Mouse (Mus musculus) layer of hippocampus, adult 18-20 months (tissue): ENCODE data around the gene Stra6. TPM values are rescaled to one million over a fixed set of nuclear protein-coding genes. Genes with fewer than 3 reads are reported as not detected.

Experiments used
- DNase-seq, 2 experiments: peaks; one replicate each; pipeline ENCODE4 v3.0.0; 2022; ENCODE audit warnings: low spot score in 2 of 2
- total RNA-seq, 2 experiments: library from RNA; stranded (reverse); gene quantifications; 2 replicates each; pipeline ENCODE4 v1.2.3; 2021

The Stra6 gene
- total RNA-seq, 2 experiments from 2014 or later: 18.2 to 18.4 TPM

DNA sequence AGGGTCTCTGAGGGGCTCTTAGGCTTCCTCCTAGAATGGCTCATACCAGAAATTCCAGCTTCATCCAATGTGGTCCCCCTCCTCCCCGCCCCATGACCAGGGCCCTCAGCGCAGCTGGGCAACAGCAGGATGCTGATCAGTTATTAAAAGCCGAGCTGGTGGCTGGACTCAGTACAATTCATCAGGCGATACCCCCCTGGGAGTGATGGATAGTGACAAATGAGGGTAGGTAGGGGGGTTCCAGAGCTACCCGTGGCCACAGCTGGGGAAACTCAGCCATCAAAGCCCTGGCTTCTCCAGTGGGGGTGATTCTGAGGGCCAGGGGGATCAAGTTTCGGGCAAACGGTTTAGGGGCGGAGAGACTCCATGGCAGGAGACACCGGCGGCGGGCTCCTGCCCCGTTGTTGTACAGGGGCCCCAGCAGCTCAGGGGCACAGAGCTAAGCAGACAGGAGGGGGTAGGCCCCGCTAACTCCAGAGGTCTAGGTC is 65.4 kb downstream of the Stra6 start:
- DNase-seq: no peak

DNA sequence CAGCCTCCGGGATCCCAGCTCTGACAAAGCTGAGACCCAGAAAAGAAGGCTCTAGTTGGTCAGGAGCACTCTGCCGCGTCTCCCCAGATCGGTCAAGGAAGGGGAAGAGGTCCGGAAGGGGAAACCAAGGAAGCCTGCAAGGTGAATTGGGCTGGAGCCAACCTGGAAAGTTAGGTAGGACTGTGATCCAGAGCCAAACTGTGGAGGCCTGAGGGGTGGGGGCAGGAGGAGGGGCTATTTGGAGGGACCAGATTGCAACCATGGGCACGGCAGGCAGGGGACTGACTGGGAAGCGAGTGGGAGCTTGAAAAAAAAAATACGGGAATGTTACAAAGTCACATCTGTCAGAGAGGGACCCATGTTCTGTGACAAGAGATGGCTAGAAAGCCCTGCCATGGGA is 65.9 kb downstream of the Stra6 start:
- DNase-seq: no peak

DNA sequence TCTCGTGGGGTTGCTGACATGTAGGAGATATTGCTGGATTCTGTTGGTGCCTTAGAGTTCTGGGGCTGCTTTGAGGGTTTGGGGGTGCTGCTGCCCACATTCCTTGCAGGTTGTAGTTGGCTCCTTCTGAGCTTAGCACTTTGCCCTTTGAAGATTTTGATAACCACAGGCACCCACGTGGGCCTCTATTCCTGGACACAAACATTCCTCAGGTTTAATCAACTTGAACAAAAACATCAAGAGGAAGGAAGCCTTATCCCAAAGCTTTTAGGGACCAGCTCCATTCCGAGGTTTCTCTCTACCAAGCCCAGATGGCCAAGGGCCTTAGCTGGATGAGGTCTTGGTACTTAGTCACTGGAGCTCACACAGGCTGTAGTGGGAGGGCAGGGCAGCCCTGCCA is 67.3 kb downstream of the Stra6 start:
- DNase-seq: no peak

DNA sequence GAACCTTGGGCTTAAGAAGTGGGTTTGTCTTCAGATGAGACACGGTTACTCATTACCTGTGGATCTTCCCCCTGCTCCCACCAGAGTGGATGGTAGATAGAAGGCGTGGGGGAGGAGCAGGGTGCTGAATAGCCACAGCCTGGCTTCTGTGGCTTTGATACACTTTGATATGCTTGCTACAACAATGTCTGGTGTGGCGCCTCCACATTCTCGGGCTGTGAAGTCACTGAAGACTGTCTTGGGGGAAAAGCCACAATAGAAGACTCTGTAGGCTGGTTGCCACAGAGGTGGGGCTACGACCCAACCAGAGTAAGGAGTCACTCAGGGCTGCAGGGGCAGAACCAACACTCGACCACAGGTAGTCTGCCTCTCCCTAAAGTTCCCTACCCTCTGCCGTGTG is 68.1 kb downstream of the Stra6 start:
- DNase-seq: no peak

DNA sequence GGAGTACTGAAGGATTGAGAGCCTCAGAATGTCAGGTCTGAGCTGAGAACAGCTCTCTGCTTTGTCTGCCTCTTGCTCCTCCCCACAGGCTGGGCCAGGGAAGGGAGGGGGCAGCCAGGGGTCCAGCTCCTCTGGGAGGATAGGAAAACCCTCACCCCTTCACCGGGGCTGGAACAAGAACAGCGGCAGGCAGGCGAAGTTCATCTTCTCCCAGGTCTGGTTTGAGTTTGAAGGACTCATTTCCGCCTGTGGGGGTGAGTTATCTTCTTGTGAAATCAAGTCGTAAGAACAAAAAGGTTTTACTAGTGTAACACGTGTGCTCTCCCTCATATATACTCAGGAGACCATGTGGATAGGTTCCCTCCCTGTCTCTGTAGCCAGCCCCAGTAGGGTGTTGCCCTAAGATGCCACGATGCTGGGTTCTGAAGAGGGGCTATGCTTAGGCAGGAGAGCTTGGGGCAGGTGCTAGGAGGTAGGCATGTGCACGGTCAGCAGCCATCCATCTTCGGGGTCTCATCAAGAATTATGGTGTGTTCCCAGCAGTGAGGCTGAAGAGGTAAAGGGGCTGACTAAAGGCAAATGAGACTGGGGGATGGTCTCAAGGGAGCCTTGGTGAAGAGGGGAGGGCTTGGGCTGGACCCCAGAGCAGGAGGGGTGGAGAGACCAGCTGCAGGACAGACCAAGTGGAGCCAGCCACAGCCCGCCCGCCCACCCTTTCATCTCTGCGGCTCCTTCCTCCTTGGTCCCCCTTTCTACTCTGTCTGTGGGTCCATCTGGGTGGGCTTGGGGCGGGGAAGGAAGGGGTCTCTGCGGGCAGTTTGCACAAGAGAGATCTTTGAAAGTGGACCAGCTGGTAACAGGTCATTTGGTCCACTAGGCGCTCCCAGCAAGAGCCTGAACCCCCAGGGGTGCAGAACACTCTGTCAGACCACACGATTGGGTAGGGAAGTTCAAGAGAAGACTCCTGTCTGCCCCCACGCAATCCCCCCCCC is 70.6 kb downstream of the Stra6 start:
- no peak for DNase-seq

DNA sequence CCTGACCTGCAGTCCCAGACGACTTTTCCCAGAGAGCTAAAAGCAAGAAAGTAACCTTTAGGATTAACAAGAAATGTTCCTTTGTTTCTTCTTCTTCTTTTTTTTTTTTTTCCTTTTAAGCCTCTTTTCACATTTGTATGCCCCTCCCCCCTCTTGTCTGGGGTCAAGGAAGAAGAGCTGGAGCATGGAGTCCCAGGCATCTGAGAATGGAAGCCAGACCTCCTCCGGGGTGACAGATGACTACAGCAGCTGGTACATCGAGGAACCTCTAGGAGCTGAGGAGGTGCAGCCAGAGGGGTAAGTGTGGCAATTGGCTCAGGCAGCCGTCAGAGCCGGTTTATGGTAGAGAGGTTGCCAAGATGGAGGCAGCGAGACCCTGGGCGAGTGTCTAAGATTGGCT is 71.3 kb downstream of the Stra6 start:
- DNase-seq: no peak

DNA sequence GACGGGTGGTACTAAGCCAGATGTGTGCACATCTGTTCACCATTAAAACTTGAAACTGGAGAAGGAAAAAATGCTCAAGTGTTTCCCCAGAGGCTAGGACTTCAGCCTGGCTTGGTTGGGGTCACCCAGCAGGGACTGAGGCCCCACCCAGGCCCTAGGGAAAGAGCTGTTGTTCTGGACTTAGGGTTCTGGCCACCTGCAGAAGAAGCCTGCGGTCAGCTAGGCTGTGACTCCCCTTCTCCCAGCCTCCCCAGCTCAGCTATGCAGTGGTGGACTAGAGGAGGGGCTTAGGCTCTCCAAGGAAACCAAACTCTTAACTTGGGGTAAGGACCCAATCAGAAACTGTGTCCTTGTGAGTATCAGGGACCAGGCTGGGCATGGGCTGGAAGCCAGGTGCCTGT is 72.3 kb downstream of the Stra6 start:
- no peak for DNase-seq

DNA sequence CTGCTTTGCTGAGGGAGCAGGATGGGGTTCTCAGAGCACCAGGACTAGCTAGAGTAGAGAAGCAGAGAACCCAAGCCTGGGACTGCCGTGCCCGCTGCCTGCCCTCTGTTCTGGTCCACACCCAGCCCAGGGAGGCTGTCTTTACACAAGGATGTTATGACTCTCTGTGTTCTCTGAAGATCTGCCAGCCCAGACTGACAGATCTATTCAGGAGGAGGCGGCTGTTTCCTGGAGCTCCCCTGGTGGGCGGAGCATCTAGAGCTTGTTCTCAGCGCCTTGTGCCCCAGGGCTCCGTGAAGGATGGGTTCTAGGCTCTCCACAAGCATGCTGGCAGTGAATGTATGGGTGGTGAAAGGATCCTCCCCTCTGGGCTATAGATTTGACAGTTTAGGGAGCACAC is 76.4 kb downstream of the Stra6 start:
- peak; percentile 47 to 79 for DNase-seq

DNA sequence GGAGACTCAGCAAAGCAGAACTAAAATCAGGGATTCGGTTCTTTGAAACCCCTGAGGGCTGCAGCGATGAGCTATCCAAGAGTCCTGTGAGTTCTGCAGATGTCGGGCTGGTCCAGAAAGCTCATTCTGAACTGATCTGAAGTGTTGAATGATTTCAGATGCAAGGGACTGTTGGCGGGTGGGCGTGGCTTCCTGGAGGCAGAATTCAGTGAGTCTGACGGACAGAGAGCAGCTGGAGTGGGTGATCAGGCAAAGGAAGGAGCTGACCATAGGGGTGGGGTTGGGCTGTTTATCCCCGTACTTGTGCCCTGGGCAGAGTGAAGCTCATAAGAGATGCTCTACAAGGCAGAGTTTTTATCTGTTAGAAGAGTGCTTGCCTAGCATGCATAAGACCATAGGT is 79.8 kb downstream of the Stra6 start:
- no peak for DNase-seq

DNA sequence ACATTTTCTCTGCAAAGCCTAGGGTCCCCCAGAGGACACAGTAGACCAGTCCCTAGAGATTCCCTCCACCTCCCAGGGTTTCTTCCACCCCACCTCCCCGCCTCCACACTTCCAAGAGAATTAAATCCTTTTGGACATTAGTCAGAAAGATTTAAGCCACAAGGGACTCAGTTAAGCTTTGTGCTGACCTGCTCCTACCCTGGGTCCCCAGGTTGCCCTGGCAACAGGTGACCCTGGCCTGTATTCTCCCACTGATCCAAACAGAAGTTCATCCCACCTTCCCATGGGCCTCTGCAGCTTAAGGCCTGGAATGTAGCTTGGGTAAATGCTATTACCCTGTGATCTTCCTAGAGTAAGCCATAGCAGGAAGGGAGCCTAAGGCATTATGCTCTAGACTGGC is 81.1 kb downstream of the Stra6 start:
- no peak for DNase-seq

DNA sequence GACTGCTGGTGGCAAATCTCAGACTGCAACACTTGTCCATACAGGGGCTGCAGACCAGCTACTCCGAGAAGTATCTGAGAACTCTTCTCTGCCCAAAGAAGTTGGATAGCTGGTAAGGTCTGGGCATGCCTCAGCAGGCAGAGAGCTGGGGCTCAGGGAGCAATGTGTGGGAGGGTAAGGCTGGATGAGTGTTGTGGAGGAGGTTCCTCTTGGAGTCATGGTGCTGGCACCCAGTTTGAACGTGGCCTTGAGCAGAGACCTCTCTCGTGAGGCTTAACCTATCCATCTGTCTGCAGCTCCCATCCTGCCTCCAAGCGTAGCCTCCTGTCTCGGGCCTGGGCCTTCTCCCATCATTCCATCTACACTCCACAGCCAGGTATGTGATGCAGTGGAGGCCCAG is 81.8 kb downstream of the Stra6 start:
- DNase-seq: no peak

DNA sequence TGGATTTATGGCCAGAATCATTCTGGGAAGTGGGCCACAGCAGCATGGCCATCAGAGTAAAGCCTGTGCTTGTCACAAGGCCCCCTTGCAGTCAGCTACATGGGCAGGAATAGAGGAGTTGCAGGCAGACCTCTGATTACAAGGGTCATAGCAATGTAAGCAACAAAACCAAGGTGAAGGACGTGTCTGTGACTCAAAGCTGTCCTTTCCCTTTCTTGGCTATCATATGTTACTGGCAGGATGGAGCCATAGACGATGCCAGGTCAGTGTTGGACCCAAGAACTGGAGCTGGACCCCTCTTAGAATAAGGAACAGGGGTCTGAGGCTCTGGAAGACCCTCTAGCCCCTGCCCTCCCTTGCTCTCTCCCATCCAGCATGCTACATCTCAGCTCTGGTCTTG is 85.2 kb downstream of the Stra6 start:
- DNase-seq: no peak

DNA sequence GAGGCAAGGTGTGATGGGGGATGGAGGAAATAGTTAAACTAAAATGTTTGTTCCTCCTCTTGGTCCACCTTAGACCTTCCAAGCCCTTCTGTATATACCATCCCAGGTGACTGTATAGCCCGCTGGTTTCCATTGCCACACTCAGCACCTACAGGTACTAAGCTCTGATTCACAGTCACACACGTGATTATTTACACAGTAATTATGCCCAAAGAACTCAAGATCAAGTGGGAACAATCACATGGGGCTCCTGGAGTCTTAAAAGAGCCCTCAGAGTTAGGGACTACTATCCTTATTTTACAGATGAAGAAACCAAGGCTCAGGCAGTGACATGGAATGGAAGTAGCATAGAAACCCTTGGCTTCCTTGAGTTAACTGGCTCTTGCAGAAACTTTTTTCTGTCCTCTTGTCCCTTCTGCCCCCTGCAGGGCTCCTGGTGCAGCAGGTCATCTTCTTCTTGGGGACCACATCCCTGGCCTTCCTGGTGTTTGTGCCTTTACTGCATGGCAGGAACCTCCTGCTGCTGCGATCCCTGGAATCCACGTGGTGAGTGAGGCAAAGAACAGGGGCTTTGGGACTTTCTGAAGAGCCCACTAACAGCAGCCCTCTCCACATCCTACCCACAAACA is 87.3 kb downstream of the Stra6 start:
- DNase-seq: no peak

DNA sequence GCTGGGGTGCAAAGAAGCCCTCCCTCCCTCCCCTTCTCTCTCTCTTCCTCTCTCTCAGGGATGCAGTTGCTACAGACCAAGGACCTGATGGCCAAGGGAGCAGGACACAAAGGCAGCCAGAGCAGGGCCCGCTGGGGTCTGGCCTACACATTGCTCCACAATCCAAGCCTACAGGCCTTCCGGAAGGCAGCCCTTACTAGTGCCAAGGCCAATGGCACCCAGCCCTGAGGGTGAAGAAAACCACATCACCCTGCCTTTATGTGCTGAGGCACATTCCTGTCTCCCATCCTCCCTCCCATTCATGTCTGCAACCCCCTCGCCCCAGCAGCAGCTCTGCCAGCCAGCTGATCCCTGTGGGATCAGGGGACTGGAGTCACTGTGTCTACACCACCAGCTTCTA is 89.5 kb downstream of the Stra6 start:
- no peak for DNase-seq

DNA sequence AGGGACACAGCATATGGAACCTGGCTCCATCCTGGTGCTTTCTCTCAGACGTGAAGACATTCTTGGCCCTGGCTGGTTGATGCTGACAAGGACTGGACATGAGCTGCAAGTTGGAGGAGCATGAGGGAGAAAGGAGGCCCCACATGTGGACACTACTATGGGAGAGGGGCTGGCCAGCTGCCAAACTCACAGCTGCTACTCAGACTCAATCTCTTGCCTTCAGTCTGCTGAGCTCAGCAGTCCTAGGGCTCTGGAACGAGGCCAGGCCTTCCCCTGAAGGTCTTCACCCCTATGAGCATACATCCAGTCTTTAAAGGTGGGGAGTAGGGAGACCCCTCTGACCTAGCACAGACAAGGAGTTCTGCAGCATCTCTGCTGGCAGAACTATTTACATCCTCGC is 91.8 kb downstream of the Stra6 start:
- DNase-seq: no peak

DNA sequence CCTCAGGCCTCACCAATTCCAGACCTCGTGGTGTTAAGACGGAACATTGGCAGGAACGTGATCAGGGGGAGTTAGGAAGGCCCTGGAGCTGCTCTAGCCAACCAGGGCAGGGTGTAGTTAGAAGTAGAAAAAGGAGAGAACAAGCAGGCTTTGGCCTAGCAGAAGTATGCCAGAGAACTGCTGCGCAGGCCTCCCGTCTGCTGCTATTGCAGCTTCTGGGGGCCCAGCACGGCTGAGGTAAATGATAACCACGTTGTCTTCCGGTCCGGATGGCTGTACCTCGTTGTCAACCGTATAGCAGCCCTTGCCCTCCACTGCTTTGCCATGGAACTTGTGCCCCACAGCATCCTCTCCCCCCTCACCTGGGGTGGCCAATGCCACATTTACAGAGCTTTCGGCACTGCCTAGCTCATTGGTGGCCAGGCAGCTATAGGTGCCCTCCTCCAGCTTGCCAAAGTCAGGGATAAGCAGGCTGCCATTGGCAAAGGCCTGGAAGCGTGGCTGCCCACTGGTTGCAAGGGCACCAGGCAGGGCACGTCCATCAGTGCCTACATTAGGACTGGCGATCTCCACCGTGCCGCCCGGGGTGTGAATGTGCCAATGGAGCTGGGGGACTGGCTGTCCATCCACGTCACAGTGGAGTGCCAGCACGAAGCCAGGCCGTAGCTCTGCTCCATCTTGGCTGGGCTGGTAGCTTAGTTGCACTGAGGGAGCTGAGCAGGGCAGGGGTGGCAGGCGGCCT is 93.4 kb downstream of the Stra6 start:
- DNase-seq: no peak

DNA sequence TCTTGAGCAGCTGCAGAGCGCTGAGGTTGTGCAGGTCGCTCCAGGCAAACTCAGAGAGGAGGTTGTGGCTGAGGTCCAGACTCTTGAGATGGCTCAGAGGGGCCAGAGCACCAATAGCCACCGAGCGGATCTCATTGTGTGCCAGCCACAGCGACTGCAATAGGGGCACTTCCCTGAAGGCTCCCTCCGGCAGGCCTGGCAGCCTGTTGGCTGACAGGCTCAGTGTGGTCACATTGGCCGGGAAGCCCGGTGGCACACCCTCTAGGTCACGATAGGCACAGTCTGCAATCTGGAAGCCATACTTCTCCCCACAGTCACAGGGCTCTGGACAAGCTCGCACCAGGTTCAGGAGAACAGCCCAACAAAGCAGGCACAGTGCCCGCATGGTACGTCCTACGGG is 94.2 kb downstream of the Stra6 start:
- no peak for DNase-seq

DNA sequence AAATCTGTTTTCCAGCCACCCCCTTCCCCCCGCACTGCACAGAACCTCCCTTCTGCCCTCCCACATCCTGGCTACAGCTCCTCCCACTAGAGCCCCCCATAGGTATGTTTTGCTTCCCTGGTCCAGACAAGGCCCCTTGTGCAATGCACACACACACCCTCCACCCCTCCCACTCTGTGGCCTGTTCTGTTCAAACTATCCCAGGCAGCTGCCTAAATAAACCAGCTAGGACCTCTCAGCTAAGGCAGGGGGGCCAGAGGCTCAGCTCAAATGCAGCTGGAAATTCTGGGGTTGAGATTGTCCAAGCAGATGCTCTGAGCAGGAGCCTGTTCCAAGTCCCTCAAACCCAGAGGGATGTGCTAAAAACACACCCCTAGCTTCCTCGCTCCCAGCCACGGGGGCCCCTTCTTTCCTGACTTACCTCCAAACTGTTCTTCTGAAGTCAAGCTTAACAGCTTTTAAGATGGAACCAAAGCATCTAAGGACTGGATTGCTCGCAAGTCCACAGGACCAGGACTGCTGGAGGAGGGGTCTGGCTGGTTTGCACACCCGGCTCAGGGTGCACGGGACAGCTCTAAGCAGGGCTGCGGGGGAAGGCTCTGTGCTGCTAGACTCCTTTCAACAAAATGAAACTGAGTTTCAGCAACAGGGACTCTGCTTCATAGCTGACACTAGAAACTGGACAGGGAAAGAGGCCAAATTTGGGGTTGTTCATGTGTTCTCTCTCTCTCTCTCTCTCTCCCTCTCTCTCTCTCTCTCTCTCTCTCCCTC is 95.1 kb downstream of the Stra6 start:
- DNase-seq: no peak

DNA sequence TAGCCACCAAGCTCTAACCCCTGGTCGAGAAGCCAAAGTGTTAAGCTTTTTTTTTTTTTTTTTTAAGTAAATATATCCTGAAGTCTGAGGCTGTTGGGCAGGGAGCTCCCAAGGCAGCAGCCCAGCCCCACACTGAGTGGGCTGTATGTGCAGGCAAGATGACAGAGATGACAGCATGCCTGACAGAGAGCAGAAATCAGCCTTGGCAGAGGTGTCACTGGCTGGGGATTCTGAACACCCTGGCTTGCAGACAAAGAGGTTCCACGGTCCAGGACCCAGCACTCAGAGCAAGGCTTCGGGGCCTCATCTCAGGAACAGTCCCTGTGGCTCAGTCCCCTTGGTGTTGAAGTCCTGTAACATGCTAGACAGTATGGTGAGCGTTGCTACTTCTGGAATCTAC is 96.3 kb downstream of the Stra6 start:
- peak; percentile 51 to 73 for DNase-seq

DNA sequence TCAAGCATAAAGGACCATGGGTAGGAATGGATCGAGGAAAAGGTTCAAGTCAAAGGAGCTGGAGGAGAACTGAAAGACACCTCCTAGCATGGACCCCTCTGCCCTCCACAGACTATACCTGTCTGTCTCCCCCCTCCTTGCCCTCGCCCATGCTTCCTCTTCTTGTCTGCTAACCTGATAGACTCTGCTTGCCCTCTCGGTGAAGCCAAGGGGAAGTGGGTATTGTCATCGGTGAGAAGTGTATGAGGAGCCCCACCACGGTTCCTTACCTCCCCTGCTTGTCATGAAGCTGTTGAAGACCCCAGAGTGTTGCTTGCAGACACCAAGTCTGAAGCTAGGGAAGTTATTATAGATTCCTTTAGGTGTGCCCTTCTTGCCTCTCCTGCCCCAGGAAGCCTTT is 96.7 kb downstream of the Stra6 start:
- no peak for DNase-seq

DNA sequence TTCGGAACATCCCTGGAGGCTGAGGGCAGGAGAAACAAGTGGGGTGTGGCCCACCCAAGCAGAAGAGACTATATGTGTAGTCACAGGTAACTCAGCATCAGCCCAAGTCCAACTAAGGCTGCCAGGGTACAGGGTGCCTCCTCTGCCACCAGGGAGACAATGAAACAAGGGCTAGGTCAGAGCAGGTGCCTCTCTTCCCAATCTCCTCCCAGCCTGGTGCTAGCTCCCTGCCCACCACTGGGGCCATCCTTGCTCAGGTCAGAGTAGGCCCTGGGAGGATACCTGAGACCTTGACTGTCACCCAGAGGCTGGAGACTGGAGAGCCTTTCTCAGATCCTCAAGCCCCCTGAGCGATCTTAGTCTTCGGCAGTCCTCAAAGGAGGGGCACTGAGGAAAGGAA is 98.6 kb downstream of the Stra6 start:
- no peak for DNase-seq
